Mouse (Mus musculus) olfactory bulb, adult 2 months (tissue): ENCODE results near the gene Hrk.

ENCODE experiments used
- CTCF ChIP-seq: fragments of 200-500 bp; IDR thresholded peaks from 2 replicates; pipeline ENCODE4 v1.5.1; 2012; ENCODE audit warnings: low read depth, mild to moderate bottlenecking, low read length, moderate library complexity; ENCODE audit not compliant: insufficient read depth
- POLR2A ChIP-seq: fragments of 200-500 bp; IDR thresholded peaks from 2 replicates; pipeline ENCODE4 v1.6.1; 2012; ENCODE audit warnings: mild to moderate bottlenecking, low read depth, low read length, moderate library complexity; ENCODE audit not compliant: insufficient read depth

GRCm38 (mm10) chr5:118186903-118187633 lies 22.6 kb downstream of the Hrk start:
- TF ChIP-seq CTCF, result no peak
- no peak for TF ChIP-seq POLR2A
